Mouse (Mus musculus): Measurements from ENCODE around the gene Oca2.

Gene Oca2

GRCm38 (mm10) chr7:56388295-56388694 is 148.7 kb downstream of the Oca2 start:
- no peak for DNase-seq

GRCm38 (mm10) chr7:56418182-56418836 is 178.7 kb downstream of the Oca2 start:
- no peak for DNase-seq

GRCm38 (mm10) chr7:56419253-56419844 is 179.8 kb downstream of the Oca2 start:
- DNase-seq, result no peak

- DNase-seq, result peak; percentile 10 to 14
Measured at GRCm38 (mm10) chr7:56421946-56422345, 182.4 kb downstream of the Oca2 start.

GRCm38 (mm10) chr7:56423548-56423947 is 184.0 kb downstream of the Oca2 start:
- no peak for DNase-seq

- no peak for DNase-seq
Measured at GRCm38 (mm10) chr7:56460814-56461520, 221.4 kb downstream of the Oca2 start.

GRCm38 (mm10) chr7:56498242-56498641 is 258.7 kb downstream of the Oca2 start:
- DNase-seq, result no peak

GRCm38 (mm10) chr7:56499319-56499718 is 259.8 kb downstream of the Oca2 start:
- no peak for DNase-seq

- DNase-seq, result no peak
Measured at GRCm38 (mm10) chr7:56499767-56500166, 260.2 kb downstream of the Oca2 start.

GRCm38 (mm10) chr7:56500438-56500837 is 260.9 kb downstream of the Oca2 start:
- DNase-seq, result no peak

- no peak for DNase-seq
Measured at GRCm38 (mm10) chr7:56518581-56518980, 279.0 kb downstream of the Oca2 start.

- DNase-seq, result no peak
Measured at GRCm38 (mm10) chr7:56519741-56520140, 280.2 kb downstream of the Oca2 start.

GRCm38 (mm10) chr7:56534856-56535255 is 295.3 kb downstream of the Oca2 start:
- DNase-seq, result no peak

- no peak for DNase-seq
Measured at GRCm38 (mm10) chr7:56549226-56549625, 309.7 kb downstream of the Oca2 start.

GRCm38 (mm10) chr7:56551804-56552203 is 312.2 kb downstream of the Oca2 start:
- no peak for DNase-seq
